Mouse (Mus musculus): ENCODE results near the gene Gtf3c5. TPM values are rescaled to one million over a fixed set of nuclear protein-coding genes. Genes with fewer than 3 reads are reported as not detected.

The Gtf3c5 gene
- total RNA-seq, 4 experiments from 2014 or later, result 18.0 to 19.4 (median 19.2) TPM

DNA sequence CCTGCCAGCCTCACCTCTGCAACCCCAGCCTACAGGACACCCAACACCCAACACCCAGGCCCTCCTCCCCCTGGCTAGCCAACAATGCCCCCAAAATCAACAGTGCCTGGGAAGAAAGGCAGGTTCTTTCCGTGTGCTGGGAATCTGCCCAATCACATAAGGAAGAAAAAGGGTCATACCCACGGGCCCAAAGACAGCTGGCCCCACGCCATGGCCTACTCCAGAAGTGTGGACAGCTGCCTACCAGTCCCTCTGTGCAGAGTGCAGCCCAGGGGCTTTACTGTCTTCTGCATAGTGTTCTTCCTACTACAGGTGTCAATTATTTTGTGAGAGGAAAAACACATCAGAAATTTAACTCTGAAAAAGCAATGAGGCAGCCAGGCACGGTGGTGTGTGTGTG, 8.2 kb downstream of the Gtf3c5 start:
- DNase-seq (ENCODE audit: low spot score in 2 of 2), result no peak

DNA sequence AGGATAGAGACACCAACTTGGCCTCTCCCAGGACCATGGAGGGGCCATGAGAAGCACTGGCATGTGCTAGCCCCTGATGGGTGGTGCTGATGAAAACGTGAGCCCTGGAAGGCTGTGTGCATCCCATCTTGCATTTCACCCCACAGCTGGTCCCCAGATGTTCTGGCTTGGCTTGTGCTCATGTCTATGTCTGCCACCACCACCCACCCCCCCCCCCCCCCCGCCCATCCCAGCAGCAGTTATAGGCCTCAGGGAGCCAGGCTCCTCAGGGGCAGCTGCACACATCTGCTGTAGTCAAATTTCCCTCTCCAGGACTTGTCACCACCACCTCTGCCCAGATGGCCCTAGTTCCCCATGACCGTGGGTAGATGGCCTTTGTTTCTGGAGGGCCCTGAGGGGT, 13.6 kb downstream of the Gtf3c5 start:
- no peak for DNase-seq (ENCODE audit: low spot score in 2 of 2)

DNA sequence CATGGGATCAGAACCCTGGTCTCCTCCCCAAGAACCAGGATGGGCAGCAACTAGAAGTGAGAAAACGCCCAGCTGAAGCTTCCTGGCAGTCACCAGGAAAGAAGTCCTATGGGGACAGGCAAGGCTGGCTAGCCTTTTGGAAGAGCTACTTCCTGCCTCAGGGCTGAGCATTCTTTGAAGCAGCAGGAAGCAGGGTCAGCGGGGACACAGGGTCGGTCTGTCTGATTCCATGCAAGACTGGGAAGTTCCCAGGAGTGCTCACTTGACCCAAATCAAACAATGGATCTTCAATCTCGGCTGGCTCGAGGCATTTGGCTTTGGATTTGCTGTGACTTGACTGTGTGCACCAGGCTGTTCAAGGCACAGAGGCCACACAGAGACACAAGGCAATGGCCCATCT, 17.0 kb downstream of the Gtf3c5 start:
- DNase-seq (ENCODE audit: low spot score in 2 of 2), result no peak

DNA sequence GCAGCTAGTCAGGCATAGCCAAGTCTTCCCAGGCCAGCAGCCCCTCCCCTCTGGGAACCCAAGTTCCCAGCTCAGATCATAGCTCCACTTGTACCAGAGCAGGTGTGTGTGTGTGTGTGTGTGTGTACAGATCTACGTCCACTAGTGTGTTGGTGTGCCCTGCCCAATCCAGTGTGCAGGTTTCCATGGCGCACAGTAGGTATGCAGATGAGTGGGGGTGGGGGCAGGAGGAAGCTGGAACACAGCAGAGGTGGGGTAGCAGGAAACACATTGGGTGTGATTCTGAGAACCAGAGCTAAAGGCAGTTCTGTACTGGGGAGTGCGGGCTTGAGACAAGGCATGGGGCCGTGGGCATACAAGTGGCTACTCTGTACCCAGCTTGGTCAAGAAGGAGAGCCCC, 19.2 kb downstream of the Gtf3c5 start:
- DNase-seq (ENCODE audit: low spot score in 2 of 2), result no peak

DNA sequence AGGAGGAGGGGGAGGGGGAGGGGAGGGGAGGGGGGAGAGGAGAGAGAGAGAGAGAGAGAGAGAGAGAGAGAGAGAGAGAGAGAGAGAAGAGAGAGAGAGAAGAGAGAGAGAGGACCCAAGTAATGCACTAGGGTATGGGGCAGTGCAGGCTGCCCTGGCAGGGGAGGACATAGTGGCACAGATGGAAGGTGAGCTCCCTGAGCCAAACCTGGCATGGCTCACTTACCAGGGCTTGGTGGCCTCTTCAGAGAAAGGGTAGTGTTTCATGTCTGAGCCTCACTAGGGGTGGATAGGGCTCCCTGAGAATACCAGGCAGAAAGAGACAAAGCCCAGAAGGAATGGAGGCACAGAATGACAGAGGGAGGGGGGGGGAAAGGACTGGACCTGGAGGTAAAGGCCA, 19.7 kb downstream of the Gtf3c5 start:
- no peak for DNase-seq (ENCODE audit: low spot score in 2 of 2)

DNA sequence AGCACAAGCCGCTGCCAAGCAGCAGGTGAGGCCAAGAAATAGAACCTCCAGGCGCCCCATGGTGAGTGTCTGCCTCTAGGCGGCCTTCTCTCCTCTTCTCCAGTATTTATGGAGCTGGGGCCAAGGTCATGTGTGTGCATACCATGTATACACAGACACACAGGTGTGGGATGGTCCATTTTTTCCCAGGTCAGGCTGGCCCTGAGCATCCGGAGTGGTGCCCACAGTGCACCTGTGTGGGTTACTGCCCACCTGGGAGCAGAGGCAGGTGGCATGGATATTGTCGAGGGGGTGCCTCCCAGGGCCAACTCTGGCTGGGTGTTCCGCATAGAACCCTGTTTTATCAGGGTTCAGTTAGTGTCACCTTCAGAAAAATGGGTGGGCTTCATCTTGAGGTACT, 20.2 kb downstream of the Gtf3c5 start, which contains the start of gene Cel:
Gene Cel, minus strand, starts transcription at position 101 of the 400 bp plus-strand sequence.
- DNase-seq (ENCODE audit: low spot score in 2 of 2), result no peak

DNA sequence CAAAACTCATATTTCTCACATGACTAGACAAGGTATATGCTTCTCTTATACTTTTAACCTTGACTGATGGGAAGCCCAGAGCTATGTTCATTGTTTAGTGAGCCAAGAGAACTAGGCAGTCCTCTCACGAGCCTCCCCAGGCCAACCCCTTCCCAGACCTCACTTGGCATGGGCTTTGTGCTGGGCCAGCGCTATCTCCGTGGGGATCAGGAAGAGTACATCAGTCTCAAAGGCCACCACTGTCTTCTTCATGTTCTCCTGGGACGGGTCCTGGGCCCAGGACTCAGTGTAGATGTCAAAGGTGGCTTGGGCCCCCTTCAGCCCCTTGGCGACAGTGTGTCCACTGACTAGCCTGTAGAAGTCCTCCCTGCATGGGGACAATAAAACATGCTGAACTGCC, 26.1 kb downstream of the Gtf3c5 start:
- DNase-seq (ENCODE audit: low spot score in 2 of 2), result no peak

DNA sequence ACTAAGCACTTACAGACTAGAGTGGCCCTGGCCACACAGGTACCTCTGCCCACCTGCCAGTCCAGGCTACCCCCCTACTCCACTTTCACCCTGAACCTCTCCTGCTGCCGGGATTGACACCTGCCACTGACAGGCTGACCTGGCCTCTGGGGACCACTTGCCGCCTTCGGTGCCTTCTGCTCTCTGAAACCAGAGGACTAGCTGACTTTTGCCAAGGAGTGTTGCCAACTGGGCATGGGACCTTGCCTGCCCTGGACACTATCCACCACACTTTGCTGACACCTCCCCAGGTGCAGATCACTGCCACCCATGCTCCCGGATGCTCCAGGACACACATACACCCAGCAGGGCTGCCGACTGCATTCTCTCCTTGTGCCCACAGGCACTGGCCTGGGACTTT, 31.2 kb downstream of the Gtf3c5 start:
- DNase-seq (ENCODE audit: low spot score in 2 of 2), result no peak

DNA sequence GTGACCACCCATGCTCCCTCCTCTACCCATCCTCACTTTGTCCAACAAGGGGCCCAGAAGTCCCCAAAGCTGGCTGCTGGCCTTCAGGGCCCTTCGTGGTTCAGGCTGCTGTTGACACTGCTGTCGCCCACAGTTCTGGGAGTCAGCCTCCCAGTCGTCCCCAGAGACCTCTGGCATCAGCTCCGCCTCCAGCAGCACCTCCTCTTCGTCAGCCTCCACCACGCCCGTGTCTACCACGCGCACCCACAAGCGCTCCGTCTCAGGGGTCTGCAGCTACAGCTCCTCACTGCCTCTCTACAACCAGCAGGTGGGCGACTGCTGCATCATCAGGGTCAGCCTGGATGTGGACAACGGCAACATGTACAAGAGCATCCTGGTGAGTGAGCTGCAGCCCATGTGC, 34.4 kb downstream of the Gtf3c5 start:
- DNase-seq (ENCODE audit: low spot score in 2 of 2), result no peak

DNA sequence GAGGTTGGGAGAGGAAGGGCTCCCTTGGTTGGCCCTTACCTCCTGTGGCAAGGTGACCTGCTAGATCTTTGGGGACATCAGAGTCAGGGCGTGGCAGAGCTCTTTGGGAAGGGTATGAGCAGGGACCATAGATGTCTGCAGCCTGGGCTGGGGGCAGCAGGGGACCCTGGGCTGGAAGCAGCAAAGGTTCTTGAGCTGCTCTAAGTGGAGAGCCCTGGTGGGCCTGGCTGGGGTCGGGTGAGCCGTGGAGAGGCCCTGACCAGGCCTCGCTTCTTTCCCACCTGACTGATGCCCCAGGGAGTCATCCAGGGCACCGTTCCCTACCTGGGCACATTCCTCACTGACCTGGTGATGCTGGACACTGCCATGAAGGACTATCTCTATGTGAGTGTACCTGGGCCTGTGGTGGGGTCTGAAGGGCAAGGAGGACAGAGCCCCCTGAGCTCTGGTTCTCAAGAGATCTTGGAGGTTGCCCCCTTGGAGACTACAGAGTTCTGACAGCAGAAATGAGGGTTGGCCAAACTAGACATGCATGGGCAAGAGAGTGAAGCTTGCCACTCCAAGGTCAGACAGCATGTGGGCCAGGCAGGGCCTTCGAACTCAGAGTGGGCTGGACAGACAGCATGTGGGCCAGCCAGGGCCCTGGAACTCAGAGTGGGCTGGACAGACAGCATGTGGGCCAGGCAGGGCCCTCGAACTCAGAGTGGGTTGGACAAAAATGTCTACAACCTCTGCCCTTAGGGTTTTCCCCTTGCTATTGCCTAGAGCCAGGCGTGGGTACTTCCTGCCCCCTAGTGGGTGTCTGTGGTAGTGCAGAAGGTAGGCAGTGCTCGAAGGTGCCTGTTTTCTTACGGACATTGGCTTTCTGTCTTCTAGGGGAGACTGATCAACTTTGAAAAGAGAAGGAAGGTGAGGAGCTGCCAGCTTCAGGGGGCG, 36.0 kb downstream of the Gtf3c5 start:
- DNase-seq (ENCODE audit: low spot score in 2 of 2), result no peak

DNA sequence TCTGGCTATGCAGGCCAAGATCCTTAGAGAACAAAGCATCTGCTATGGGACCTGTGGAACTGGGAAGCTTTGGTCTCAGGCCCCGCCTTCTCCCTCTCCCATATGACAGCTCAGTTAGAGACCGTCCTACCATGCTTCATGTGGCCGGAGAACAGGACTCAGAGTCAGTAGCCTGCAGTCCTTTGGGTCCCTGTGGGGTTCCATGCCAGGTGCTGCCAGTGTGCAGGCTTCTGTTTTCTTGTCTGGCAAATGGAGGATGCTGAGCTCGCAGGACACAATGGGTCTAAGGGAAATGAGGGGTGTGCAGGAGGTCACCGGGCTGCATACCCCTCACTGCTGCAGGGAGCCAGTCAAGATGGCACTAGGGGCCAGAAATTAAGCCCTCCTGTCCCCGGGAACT, 37.0 kb downstream of the Gtf3c5 start:
- no peak for DNase-seq (ENCODE audit: low spot score in 2 of 2)

DNA sequence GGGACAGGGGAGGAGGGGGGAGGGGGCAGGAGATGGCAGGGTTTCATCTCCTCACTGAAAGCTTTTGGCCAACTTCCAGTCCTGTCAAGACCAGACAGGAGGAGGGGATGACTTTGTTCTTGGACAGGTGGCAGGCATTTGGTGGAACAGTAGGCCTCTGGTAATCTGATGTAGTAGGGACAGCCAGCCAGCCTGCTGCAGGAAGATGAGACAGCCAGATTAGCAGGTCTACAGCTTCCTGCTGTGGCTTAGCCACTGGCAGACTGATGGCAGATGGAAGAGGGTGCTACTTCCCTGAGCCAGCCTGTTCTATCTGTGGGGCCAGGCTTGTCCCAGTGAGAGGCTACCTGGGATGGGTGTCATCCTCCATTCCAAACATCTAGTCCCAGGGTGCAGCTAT, 37.6 kb downstream of the Gtf3c5 start:
- DNase-seq (ENCODE audit: low spot score in 2 of 2), result no peak

DNA sequence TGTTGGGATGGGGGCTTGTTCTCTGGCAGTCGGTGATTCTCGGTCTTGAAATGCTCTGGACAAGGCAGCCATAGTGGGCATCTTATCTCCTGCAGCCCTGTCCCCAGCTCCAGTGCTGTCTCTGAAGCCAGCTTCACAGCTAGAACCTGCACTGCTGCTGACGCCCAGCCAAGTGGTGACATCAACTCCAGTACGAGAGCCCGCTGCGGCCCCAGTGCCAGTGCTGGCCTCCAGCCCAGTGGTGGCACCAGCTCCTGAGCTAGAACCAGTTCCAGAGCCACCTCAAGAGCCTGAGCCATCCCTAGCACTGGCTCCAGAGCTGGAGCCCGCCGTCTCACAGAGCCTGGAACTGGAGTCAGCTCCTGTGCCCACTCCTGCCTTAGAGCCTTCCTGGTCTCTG, 39.7 kb downstream of the Gtf3c5 start:
- no peak for DNase-seq (ENCODE audit: low spot score in 2 of 2)

DNA sequence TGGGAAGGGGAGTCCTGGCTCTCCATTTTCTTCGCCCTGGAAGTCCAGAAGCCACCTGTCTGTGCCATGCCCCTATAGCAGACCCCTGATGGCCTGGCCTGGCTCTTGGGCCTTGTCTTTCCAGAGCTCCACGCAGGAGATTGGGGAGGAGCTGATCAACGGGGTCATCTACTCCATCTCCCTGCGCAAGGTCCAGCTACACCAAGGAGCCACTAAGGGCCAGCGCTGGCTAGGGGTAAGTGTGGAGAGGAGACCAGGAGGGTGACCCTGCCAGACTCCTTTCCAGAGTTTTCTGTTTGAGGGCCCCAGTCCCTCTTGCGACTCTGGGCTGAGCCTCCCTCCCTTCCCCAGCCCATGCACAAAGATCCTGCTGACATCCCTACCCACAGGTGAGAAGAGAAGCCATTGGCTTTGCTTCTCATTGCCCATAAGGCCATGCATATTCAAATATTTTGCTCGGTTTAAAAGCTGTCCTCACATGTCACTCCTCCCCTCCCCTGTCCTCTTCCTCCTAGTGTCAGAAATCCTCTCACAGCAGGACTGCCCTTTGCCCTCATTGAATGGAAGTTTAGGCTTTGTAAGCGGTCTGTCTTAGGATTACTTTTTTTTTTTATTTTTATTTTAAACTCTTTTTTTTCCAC, 42.8 kb downstream of the Gtf3c5 start:
- DNase-seq (ENCODE audit: low spot score in 2 of 2), result no peak

DNA sequence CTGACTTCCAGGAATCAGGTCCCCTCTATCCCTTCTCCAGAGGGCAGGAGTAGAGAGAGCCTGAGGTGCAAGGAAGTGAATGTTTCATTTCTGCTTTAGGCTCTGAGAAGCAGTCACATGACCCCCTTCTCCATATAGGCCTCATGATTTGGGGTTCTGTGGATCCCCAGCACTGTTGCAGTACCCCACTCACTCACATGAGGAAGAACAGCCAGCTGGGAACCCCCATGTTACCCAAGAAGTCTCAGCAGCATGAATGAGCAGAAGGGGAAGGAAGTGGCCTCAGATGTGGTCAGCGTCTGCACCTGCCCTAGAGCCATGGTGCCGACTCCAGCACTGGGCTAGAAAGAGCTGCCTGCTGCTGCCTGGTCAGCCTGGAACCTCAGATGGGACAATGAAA, 43.6 kb downstream of the Gtf3c5 start:
- no peak for DNase-seq (ENCODE audit: low spot score in 2 of 2)

DNA sequence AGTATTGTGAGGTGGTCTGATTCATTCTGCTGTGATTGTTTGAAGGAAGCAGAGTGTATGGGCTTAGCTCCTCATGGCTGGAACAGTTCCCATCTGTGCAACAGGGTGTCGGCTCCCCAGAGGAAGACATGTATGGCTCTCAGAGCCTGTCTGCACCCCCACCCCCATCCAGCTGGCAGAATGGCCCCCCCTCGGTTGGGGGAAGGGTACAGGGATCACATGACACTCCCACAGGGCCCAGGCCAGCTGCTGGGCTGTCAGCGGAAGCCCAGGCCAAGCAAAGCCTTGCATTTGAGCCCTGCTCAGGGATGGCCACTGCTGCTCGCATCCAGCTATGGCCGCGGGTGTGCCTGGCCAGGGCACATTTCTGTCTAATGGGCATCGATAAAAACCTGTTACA, 44.3 kb downstream of the Gtf3c5 start:
- peak in 1 of 2 experiments; percentile 87 for DNase-seq (ENCODE audit: low spot score in 2 of 2)

DNA sequence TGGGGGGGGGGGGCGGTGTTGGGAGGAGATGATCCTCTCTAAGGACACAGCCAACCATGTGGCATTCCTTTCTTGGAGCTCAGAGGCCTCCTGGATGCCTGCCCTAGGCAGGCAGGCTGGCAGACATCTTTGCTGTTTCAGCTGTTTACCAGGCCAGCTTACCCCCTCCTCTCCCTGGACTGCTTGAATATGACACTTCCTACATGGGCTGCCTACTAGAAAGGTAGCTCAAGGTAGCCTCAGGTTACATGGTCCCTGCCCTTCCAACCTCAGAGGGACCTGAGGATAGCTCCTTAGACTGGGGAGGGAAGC, 44.8 kb downstream of the Gtf3c5 start:
- no peak for DNase-seq (ENCODE audit: low spot score in 2 of 2)

DNA sequence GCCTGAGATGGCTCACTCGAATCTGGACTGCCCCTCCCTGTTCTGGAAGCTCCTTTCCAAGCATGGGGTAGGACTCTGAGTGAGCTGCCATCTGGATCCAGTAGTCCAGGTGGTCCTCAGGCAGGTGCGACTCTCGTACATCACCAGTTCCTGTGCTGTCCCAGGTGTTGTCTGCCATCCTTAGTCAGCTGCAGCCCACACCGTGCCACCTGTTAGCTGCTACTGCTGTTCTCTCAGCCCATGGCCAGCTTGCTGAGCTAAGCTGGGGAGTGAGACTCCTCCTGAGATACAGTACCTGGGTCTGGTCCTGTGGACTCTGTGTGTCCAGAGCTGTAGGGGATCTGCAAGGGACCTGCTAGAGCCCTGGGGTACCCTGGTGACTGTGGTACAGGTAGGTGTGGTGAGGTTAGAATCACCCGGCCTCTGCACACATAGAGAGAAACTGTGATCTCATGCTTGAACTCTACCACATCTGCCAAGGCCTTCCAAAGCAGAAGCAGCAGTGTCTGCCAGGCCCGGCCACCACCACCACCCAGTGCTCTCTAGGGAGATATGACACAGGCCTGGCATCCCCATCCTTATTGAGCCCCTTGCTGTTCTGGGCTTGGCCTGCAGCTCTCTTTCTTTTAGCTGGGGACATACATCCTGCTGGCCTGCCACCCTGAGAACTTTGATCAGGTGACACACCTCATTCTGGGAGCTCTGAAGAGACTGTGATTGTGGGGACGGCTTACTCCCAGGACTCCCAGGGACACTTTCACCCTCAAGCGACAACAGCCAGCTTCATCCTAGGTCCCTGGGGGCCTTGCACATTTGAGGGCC, 45.3 kb downstream of the Gtf3c5 start:
- DNase-seq (ENCODE audit: low spot score in 2 of 2), result peak in 1 of 2 experiments; percentile 58

DNA sequence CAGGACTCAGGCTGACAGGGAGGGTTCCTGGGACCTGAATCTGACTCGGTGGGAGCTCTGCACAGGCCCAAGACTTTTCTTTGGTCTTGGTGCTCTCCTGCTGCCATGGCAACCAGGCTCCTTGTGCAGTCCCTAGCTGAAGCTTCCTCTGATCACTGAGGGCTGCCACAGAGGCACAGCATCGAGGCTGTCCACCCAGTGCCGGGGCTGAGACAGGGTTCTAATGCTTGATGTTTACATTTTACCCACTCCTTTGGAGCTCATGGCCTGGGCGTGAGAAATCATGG, 46.0 kb downstream of the Gtf3c5 start:
- DNase-seq (ENCODE audit: low spot score in 2 of 2), result no peak

DNA sequence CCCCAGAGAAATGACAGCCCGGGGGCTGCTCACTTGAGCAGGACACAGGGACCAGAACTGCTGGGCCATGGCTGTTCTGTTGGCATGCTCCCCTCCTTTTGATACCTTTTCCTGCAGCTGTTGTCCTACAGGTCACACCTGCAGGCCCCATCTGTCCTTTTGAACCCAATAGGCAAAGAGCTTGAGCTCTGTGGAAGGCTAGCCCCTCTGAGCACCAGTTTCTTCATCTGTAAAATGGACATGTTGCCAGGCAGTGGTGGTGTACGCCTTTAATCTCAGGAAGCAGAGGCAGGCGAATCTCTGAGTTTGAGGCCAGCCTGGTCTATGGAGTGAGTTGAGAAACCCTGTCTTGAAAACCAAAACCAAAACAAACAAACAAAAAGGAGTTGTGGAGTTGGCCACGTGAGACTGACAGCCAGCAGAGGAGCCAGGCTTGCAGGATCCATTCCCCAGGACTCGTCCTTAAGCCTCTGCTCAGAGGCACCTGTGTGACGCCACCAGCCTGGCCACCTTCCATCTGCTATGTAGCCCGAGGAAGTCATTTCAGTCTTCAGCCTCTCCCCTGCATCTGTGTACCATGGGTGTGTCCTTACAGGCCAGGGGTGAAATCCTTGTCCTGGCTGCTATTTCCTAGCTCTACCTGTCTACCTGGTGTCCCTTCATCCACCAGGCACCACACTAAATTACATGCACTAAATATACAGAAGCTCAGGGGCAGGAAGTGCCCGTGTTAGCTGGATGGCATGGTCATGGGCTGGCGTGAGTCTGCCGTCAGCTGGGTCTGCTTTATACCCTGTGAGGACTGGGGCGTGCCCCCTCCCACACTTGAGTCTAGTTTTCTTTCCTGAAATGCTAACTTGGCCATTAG, 46.6 kb downstream of the Gtf3c5 start:
- no peak for DNase-seq (ENCODE audit: low spot score in 2 of 2)

DNA sequence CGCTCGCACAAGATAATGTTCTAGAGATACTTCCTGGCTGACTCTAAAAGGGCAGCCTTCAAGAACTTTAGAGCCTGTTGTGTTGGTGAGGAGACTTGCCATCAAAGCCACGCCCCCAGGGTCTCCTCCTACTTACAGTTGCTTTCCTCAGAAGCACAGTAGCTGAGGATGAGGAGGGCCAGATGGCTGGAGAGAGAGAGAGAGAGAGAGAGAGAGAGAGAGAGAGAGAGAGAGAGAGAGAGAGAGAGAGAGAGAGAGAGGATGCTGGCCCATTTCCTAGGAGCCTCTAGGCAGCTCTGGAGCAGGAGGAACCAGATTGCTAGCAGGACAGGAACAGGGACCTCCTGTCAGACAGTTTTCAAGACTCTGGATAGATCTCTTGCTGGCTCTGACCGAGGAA, 47.4 kb downstream of the Gtf3c5 start:
- DNase-seq (ENCODE audit: low spot score in 2 of 2), result no peak

All from left cerebral cortex, adult 8-10 months (tissue).